Mouse (Mus musculus): ENCODE measurements at regions not wholly inside any gene's neighbourhood (a gene's known extent, or its start where the extent isn't known, plus 50 kb on each side); places are given as distances from the start of the nearest gene placed in this dataset.

- TF ChIP-seq POLR2A (IDR thresholded peaks at IDR 0.05; ENCODE audit: borderline replicate concordance, control insufficient read depth, low read depth, low read length) = no peak
- TF ChIP-seq CTCF (IDR thresholded peaks at IDR 0.05; ENCODE audit: control insufficient read depth, insufficient read depth, low read length) = no peak
Observed at GRCm38 (mm10) chr9:47957881-47958280, 203.9 kb upstream of the Nxpe4 start.
